Mouse (Mus musculus): ENCODE results near the gene Efr3b. TPM values are rescaled to one million over a fixed set of nuclear protein-coding genes. Genes with fewer than 3 reads are reported as not detected.
"Not testable (repeated sequence)": the region's sequence is repeated elsewhere in the genome, so short reads cannot be mapped to it uniquely, and the experiment has no call there.

Efr3b gene
- polyA plus RNA-seq, 1 experiment: 1.6 TPM

DNA sequence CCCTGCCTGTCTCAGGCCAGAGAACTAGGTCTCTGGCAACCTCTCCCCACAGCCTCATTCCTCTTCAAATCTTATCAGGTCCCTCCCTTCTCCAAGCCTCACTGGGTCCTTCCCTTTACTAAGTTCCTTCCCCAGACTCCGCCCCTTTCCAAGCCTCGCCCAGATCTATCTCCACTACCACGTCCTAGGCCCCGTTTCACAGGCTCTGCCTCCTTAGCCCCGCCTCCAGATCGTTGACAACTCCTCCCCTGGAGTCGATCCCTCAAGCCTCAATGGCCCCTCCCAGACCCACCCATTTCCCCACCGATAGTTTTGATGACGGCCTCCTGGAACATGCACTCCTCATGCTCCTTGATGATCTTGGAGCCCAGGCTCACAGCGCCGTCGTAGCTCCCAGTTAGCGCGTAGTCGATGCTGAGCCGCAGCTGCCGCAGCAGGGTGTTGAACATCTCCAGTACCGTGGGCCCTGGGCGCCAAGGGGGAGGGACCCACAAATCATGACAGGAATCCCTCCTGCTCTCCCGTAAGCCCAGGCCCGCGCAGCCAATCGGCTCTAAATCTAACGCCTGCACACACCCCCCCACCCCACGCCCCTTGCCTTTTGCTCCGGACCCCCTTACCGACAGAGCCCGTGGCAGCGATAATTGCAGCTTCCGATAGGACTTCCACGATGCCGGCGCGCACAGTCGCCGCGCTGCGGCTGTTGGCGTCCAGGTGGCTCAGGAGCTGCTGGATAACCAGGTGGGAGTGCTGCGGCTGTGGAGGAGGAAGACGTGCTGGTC, 57.2 kb downstream of the Efr3b start:
- no peak for DNase-seq (ENCODE audit: low spot score)

DNA sequence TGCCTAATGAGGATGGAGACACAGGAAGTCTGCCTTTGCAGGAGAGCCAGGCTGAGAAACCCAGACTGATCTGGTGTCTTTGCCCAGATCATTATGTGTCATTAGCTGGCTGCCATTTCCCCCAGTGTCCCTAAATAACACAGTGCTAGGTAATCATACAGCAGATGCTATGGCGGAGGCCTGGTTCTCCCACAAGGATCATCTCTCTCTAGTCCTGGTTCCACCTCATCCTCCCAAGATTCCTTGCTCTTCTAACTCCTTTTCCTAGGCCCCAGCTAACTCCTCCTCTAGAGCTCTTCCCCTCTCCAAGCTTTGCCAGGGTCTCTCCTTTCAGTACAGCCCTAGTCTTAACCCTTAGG, 57.7 kb downstream of the Efr3b start:
- DNase-seq (ENCODE audit: low spot score): no peak

DNA sequence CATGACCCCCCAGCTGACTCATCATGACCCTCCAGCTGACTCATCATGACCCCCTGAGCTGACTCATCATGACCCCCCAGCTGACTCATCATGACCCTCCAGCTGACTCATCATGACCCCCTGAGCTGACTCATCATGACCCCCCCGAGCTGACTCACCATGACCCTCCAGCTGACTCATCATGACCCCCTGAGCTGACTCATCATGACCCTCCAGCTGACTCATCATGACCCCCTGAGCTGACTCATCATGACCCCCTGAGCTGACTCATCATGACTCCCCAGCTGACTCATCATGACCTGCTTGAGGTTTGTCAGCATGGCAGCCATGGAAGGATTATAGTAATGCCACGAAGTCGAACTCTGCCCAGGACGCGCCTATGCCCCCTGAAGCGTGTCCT, 65.5 kb downstream of the Efr3b start:
- not testable (repeated sequence) for DNase-seq (ENCODE audit: low spot score)

DNA sequence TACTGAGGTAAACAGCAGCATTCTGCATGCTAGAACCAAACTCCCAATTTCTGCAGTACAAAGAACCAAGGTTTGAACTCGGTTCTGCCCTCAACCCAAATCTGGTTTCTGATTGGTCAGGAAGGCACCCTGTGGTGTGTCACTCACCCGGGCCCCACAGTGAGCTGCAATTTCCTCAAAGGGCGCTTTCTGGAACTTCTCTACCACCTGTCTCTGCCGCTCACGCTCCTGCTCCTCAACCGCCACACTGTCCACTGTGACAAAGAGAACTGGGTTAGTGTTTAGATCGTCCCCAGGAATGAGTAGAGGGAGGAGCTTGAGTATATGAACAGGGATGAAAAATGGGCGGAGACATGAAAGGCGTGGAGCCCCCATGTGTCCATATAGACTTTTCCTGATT, 70.3 kb downstream of the Efr3b start:
- no peak for DNase-seq (ENCODE audit: low spot score)

DNA sequence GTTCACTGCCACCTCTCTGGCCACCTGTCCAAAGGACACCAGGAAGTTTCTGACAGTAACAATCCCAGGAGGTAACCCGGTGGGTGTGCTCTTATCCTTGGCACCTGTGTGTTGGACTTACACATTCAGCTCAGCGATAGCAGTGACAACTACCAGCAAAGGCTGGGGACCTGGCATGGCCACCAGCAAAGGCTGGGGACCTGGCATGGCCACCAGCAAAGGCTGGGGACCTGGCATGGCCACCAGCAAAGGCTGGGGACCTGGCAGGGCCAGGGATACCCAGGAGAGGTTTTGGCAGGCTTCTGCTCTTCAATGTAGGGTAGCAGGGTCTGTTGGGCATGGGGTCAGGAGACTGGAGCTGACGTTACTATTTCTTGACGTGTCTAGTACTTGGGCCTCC, 71.5 kb downstream of the Efr3b start:
- DNase-seq (ENCODE audit: low spot score): no peak

DNA sequence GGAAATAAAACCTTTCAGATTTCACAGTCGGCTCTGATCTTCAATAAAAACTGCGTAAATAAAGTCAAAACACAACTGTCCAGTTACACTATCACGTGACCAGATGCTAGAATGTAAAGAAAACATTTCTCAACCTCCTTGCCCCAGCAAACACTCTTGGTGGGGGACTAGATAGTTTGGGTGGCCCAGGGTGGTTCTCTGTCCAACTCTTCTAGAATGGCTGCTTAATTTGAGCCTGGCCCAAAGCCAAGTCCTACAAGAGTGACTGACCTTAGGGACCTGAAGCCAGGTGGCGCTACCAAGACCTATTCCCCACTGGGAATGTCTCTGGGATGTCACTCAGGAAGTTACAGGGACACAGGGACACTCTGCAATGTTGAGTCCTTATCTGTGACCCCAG, 78.2 kb downstream of the Efr3b start:
- DNase-seq (ENCODE audit: low spot score): no peak

DNA sequence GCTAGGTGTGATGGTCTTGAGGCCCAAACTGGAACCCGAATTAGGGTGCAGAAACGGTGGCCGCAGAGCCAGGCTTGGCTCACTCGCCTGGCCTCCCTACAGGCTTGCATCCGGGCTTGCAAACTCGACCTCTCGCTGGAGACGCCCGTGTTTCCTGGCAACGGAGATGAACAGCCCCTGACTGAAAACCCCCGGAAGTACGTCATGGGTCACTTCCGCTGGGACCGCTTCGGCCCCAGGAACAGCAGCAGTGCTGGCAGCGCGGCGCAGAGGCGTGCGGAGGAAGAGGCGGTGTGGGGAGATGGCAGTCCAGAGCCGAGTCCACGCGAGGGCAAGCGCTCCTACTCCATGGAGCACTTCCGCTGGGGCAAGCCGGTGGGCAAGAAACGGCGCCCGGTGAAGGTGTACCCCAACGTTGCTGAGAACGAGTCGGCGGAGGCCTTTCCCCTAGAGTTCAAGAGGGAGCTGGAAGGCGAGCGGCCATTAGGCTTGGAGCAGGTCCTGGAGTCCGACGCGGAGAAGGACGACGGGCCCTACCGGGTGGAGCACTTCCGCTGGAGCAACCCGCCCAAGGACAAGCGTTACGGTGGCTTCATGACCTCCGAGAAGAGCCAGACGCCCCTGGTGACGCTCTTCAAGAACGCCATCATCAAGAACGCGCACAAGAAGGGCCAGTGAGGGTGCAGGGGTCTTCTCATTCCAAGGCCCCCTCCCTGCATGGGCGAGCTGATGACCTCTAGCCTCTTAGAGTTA, 78.7 kb downstream of the Efr3b start:
- peak; percentile 47 for DNase-seq (ENCODE audit: low spot score)

DNA sequence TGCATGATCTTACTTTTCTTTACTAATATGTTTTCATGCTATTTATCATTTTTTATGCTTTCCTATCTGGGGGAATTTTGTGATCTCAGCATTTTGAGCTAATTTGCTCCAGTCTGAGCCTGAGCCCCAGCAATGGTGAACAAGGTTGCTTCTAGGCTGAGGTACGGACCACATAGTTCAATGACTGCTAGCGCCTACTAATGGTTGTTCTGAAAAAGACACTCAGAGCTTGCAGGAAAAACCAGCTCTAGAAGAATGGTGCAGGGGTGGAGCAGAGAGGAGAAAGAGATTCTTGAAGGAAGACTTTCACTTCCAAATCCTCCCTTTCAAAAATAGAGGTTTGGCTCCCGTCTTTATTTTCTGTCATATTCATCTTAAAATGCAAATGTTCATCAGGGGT, 82.4 kb downstream of the Efr3b start:
- DNase-seq (ENCODE audit: low spot score): no peak

DNA sequence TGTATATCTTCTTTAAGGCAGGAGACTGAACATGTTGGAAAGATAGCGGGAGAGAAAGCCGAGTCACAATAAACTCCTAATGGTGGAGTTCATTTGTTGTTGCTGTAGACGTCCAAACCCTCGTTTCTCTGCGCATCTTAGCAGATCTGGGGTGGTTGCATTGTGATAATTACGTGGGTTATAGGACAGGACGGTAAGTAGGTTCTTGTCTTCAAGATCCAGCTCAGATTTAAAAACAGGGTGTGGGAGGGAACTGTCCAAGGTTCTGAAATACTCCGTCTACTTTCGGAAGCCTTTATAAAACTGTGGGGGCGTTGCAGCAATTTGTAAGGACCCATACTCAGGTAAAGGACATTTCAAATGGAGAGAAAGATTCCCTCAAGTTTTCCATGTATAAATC, 83.3 kb downstream of the Efr3b start:
- DNase-seq (ENCODE audit: low spot score): no peak

DNA sequence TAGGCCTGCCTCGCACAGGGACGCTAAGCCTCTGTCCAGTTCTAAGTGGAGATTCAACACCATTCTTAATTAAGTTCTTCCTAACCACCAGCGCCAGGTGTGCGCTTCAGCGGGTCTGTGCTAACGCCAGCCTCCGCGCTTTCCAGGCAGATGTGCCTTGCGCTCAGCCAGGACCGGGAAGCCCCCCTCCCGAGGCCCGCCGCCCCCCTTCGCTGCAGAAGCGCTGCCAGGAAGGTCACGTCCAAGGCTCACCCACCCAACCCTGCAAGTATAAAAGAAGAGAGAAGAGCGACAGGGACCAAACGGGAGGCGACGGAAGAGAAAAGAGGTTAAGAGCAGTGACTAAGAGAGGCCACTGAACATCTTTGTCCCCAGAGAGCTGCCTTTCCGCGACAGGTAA, 84.1 kb downstream of the Efr3b start, which contains the start of gene Pomc:
Pomc (plus strand) TSS at position 301 of the 400 bp plus-strand sequence.
- DNase-seq (ENCODE audit: low spot score): no peak

DNA sequence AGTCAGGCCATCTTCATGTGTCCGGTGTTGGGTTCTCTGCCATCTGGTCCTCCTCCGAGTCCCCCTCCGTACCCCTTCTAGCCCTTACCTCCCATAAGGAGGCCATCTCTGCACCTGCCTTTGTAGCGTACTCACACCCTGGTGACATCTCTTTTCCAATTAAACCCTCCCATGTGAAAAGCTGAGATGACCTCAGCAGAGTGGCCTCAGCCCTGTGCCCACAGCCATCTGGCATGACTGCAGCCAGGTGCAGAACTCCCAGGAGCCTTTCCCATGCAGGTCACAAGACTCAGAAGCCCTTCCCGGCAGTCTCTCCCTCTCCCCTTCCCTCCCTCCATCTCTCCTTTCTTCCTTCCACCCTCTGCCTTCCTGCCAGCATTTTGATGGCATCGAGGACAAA, 91.2 kb downstream of the Efr3b start:
- no peak for DNase-seq (ENCODE audit: low spot score)

DNA sequence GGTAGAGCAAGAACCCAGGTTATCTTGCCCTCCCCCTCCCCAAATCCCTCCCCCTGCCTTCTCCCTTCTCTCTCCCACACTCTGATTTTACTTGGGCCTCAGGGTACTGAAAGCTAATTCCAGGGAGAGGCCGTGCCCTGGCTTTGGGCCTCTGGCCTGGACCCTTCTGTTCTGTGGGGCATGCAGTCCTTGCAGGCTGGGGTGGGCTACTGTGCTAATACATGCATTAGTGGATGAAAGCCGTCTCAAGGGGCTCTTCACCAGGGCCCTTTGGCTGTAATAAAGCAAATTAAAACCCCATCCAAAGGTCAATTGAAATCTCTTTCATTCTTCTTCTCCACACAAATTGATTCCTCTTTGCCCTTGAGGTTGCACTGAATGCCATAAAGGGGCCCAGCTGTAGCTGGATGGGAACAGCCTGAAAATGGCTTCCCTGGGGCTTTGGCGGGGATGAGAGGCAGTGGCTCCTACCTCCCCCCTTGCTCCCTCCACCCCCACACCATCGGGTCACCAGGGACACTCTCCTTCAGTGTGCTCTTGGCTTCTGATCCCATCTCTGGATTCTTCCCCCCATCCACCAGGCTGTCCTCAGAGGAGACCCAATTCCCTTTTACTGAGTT, 94.2 kb downstream of the Efr3b start:
- DNase-seq (ENCODE audit: low spot score): no peak

DNA sequence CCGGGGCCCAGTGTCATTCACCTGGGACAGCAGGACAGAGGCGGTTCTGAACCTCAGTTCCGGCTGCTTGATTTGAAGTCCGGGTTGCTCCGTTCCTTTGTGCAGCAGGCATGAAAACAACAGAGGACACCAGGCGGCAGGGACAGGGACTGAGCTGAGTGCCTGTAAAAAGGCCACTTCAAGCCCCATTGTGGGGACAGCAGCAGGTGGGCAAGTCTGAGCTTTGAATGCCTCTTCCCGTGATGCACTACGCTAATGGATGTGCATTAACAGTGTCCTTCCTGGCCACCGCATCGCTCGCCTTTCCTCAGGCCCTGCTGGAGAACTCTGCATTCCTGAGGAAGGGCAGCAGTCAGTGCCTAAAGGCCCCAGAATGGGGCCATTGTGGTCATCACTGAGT, 96.7 kb downstream of the Efr3b start:
- no peak for DNase-seq (ENCODE audit: low spot score)

DNA sequence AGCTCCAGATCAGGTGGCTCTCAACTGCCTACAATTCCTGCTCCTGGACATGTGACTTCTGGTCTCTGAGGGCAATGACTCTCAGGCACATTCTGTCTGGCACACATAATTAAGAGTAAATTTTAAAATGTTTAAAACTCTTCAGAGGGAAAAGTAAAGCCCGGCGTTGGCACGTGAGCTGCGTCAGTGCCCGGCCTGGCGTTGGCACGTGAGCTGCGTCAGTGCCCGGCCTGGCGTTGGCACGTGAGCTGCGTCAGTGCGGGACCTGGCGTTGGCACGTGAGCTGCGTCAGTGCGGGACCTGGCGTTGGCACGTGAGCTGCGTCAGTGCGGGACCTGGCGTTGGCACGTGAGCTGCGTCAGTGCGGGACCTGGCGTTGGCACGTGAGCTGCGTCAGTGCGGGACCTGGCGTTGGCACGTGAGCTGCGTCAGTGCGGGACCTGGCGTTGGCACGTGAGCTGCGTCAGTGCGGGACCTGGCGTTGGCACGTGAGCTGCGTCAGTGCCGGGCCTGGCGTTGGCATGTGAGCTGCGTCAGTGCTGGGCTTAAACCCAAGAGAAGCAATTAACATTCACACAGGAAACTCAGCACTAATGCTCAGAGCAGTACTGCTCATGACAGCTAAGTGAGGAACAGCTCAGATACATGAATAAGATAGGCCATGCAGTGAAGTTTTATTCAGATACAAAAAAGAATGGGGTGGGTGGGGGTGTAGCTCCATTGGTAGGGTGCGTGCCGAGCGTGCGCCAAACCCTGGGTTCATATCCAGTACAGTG, 108.4 kb downstream of the Efr3b start:
- DNase-seq (ENCODE audit: low spot score): not testable (repeated sequence)

DNA sequence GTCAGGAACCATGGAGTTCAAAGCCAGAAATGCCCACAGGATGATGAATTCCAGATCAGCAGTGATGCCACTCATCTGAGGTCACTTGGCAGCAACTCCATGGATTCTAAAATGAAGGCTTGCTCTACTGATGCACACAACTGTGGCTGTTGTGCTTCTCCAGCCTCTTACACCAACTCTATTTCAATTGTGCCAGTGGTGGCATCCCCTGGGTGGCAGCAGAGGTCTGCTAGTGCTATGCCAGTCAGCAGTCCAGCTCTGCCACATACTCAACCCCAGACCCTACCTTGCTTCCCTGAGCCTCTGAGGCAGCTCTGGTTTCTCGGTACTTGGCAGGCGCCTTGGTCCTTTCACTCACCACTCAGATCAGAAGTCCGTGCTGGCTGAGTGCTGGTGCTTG, 109.9 kb downstream of the Efr3b start:
- DNase-seq (ENCODE audit: low spot score): no peak

DNA sequence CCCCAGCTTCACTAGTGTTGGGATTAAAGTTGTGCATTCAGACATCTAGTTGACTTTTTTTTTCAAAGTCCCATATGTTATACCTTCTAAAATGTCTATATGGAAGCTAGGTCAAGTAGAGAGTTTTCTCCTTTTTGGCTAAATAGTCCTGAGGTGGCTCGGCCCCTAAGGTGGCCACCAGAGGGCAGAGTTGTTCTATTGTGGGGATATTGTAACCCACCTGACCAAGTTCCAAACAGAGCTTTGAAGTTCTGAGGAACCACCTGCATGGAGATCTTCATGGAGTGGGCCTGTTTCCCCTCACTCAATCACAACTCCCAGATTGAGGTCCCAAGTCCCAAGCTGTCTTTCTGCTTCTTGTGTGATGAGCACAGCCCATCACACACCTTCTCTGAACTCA, 112.6 kb downstream of the Efr3b start:
- no peak for DNase-seq (ENCODE audit: low spot score)

DNA sequence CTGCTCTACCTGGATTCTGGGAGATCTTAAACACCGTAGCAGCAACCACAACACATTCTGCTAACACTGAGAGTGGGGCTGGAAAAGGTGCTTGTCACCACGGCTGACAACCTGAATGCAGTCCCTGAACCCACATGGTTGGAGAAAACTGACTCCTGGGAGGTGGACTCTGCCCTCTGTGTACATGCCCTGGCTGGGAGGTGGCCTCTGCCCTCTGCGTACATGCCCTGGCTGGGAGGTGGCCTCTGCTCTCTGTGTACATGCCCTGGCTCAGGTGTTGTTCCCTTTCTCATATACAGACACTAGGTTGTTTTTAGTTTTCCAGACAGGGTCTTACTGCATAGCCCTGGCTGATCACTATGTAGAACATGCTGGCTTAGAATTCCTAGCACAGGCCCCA, 119.3 kb downstream of the Efr3b start:
- DNase-seq (ENCODE audit: low spot score): no peak

DNA sequence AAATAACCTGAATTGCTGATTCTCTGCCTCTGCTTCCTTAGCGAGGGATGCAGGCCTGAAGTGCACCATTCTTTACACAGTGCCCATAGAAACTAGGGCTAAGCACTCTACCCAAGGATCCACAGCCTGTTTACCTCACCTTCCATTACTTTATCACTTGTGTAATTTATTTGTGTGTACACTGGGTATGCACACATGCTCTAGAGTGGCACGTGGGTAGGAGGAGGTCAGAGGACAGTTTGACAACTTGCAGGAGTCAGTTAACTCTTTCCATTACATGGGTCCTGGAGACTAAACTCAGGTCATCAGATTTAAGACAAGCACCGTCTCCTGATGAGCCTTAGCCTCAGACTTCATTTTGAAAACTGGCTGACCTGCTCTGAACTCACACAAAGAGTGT, 120.1 kb downstream of the Efr3b start:
- no peak for DNase-seq (ENCODE audit: low spot score)

DNA sequence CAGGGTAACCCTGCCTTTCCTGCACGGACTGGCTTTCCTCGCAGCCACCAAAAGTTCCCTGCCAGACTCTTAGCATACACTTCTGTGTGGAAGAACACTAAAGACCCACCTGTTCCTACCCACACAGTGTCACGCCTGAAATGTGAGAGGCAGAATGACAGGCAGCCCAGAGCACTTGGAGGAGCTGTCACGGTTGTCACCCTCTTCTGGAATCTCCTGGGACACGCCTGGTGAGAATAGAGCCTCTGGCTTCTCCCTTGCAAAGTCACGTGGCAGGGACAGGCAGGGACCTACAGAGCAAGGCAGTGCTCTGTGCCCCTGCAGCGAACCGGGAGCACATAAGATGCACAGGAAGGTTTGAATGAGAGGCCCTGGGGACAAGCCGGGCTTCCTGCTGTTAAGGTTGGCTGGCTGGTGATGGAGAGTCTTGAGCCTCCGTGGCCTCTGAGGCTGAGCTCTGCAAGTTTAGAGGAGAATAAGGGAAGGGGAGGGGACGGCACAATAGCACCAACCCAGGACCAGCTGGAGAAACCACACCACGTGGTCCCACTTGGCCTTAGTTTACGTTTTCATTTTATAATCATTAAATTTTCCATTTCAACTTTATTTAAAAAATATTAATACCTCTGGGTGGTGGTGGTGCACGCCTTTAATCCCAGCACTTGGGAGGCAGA, 120.9 kb downstream of the Efr3b start:
- no peak for DNase-seq (ENCODE audit: low spot score)

DNA sequence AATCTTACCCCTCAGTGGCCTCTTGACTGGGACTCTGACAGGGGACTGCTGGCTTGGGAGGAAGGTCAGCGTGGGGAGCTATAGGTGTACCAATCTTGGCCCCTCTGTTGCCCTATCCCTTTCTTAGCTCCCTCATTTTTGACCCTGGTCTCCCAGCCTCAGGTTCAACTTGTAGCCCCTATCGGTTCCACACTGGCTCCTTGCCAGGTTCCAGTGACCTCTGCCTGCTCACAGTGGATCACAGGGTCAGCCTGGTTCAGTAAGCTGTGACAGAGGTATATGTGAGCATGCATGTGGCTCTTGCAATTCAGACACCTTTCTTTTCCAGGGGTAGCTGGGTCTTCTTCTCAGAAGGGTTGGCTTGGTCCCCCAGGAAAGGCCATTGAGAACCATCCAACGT, 122.9 kb downstream of the Efr3b start:
- DNase-seq (ENCODE audit: low spot score): no peak
